Mouse (Mus musculus) C2C12 (cell line): ENCODE results near the gene H2-DMa. TPM values are rescaled to one million over a fixed set of nuclear protein-coding genes. Genes with fewer than 3 reads are reported as not detected.

Experiments
- H3K27me3 ChIP-seq: one replicate; pipeline ENCODE4 v1.6.1; 2011; ENCODE audit not compliant: control insufficient read depth, insufficient read depth, insufficient read length
- H3K36me3 ChIP-seq: one replicate; pipeline ENCODE4 v1.6.1; 2011; ENCODE audit not compliant: control insufficient read depth, insufficient read depth
- H3K4me3 ChIP-seq: one replicate; pipeline ENCODE4 v1.5.1; 2011; ENCODE audit warnings: mild to moderate bottlenecking, control low read depth; ENCODE audit not compliant: poor library complexity, insufficient read depth, severe bottlenecking
- H3K79me2 ChIP-seq: one replicate; pipeline ENCODE4 v1.6.1; 2011; ENCODE audit not compliant: control insufficient read depth, insufficient read depth
- H3K79me3 ChIP-seq: one replicate; pipeline ENCODE4 v1.6.1; 2011; ENCODE audit warnings: low read depth, control low read depth
- H3ac ChIP-seq: one replicate; pipeline ENCODE3; 2011; ENCODE audit warnings: low read depth; ENCODE audit not compliant: control insufficient read depth, insufficient read length
- CEBPB ChIP-seq: IDR thresholded peaks from one replicate; pipeline ENCODE4 v1.6.1; 2011; ENCODE audit warnings: low read depth, mild to moderate bottlenecking, control low read depth, moderate library complexity
- CTCF ChIP-seq: IDR thresholded peaks from one replicate; pipeline ENCODE4 v1.5.1; 2011; ENCODE audit not compliant: control insufficient read depth, insufficient read depth, insufficient read length
- FOSL1 ChIP-seq: IDR thresholded peaks from one replicate; pipeline ENCODE4 v1.8.0; 2011; ENCODE audit warnings: mild to moderate bottlenecking, low read length; ENCODE audit not compliant: poor library complexity, insufficient read depth, severe bottlenecking
- MAX ChIP-seq: IDR thresholded peaks from one replicate; pipeline ENCODE4 v1.6.1; 2011; ENCODE audit warnings: mild to moderate bottlenecking, control low read depth
- MYOD1 ChIP-seq: IDR thresholded peaks from one replicate; pipeline ENCODE4 v1.6.1; 2011; ENCODE audit warnings: low read depth; ENCODE audit not compliant: control insufficient read depth, insufficient read length
- MYOG ChIP-seq: IDR thresholded peaks from one replicate; pipeline ENCODE4 v1.6.1; 2011; ENCODE audit not compliant: control insufficient read depth, insufficient read length; ENCODE audit errors: extremely low read depth
- USF1 ChIP-seq: IDR thresholded peaks from one replicate; pipeline ENCODE4 v1.6.1; 2011; ENCODE audit warnings: low read depth, mild to moderate bottlenecking, control low read depth, moderate library complexity
- polyA plus RNA-seq: library from polyadenylated mRNA; unstranded; fragments of >200 nt; fragmentation: generic; extraction: Trizol; gene quantifications from one replicate; pipeline ENCODE4 v1.2.1, GENCODE M21; 2012; ENCODE audit warnings: missing spikeins

Gene H2-DMa
- polyA plus RNA-seq, 1 experiment: 5.2 TPM

GRCm38 (mm10) chr17:34137601-34138000, 18.3 kb downstream of the H2-DMa start:
- H3K79me2 ChIP-seq: no peaks in the 10 kb centered on the region
- peaks cover 25% of the 10 kb centered on the region for H3K27me3 ChIP-seq
- no peak for TF ChIP-seq USF1
- TF ChIP-seq MYOD1: no peak
- no peak for TF ChIP-seq CEBPB
- TF ChIP-seq MYOG: no peak
- TF ChIP-seq FOSL1: no peak
- TF ChIP-seq CTCF: no peak
- TF ChIP-seq MAX: no peak
- no peak overlapping the region for H3ac ChIP-seq
- no peak overlapping the region for H3K4me3 ChIP-seq
- H3K36me3 ChIP-seq: no peaks in the 10 kb centered on the region
- no peaks in the 10 kb centered on the region for H3K79me3 ChIP-seq

GRCm38 (mm10) chr17:34138655-34139054, 19.3 kb downstream of the H2-DMa start:
- no peaks in the 10 kb centered on the region for H3K79me2 ChIP-seq
- TF ChIP-seq CTCF (no peak), CEBPB (no peak), MYOG (no peak), FOSL1 (no peak), MYOD1 (no peak), MAX (no peak), USF1 (no peak)
- H3K4me3 ChIP-seq: no peak overlapping the region
- H3K79me3 ChIP-seq: no peaks in the 10 kb centered on the region
- H3ac ChIP-seq: no peak overlapping the region
- H3K36me3 ChIP-seq: no peaks in the 10 kb centered on the region
- peaks cover 33% of the 10 kb centered on the region for H3K27me3 ChIP-seq

GRCm38 (mm10) chr17:34139416-34139815, 20.1 kb downstream of the H2-DMa start:
- H3ac ChIP-seq: no peak overlapping the region
- no peak overlapping the region for H3K4me3 ChIP-seq
- TF ChIP-seq MAX (no peak), MYOG (no peak), CEBPB (no peak), MYOD1 (no peak), FOSL1 (no peak), USF1 (no peak), CTCF (no peak)
- no peaks in the 10 kb centered on the region for H3K36me3 ChIP-seq
- no peaks in the 10 kb centered on the region for H3K79me2 ChIP-seq
- H3K27me3 ChIP-seq: peaks cover 38% of the 10 kb centered on the region
- no peaks in the 10 kb centered on the region for H3K79me3 ChIP-seq

- Histone ChIP-seq H3ac (no peak overlapping the region), H3K36me3 (no peaks in the 10 kb centered on the region), H3K4me3 (no peak overlapping the region), H3K79me2 (no peaks in the 10 kb centered on the region), H3K79me3 (no peaks in the 10 kb centered on the region), H3K27me3 (peaks cover 41% of the 10 kb centered on the region)
- TF ChIP-seq FOSL1 (no peak), MYOG (no peak), CTCF (no peak), MYOD1 (no peak), USF1 (no peak), MAX (no peak), CEBPB (no peak)
Measured at GRCm38 (mm10) chr17:34140240-34140639, 20.9 kb downstream of the H2-DMa start.

GRCm38 (mm10) chr17:34141448-34141847, 22.1 kb downstream of the H2-DMa start:
- Histone ChIP-seq H3K4me3 (no peak overlapping the region), H3K79me3 (no peaks in the 10 kb centered on the region), H3K36me3 (no peaks in the 10 kb centered on the region), H3K27me3 (peaks cover 44% of the 10 kb centered on the region), H3ac (no peak overlapping the region), H3K79me2 (no peaks in the 10 kb centered on the region)
- TF ChIP-seq MYOD1 (no peak), USF1 (no peak), CEBPB (no peak), CTCF (no peak), FOSL1 (no peak), MYOG (no peak), MAX (no peak)

- no peak overlapping the region for H3K4me3 ChIP-seq
- H3K79me2 ChIP-seq: no peaks in the 10 kb centered on the region
- H3K36me3 ChIP-seq: no peaks in the 10 kb centered on the region
- TF ChIP-seq CEBPB (no peak), FOSL1 (no peak), MYOG (no peak), MAX (no peak), USF1 (no peak), CTCF (no peak), MYOD1 (no peak)
- H3ac ChIP-seq: no peak overlapping the region
- H3K79me3 ChIP-seq: no peaks in the 10 kb centered on the region
- H3K27me3 ChIP-seq: peaks cover 48% of the 10 kb centered on the region
Measured at GRCm38 (mm10) chr17:34142456-34143010, 23.2 kb downstream of the H2-DMa start.
